Mouse (Mus musculus): Measurements from ENCODE around the gene Fshr. TPM values are rescaled to one million over a fixed set of nuclear protein-coding genes. Genes with fewer than 3 reads are reported as not detected.

The Fshr gene
- polyA plus RNA-seq, 1 experiment from 2014 or later, result not detected

GRCm38 (mm10) chr17:88998243-88998642 is 202.2 kb downstream of the Fshr start:
- H3K36me3 ChIP-seq (ENCODE audit: inconsistent target), result no peaks in the 10 kb centered on the region
- no peaks in the 10 kb centered on the region for H3K79me2 ChIP-seq (ENCODE audit: inconsistent target)
- H3K4me3 ChIP-seq (ENCODE audit: inconsistent target), result no peak overlapping the region
- 78% methylated on average over 1 of the region's 1 CpGs for WGBS (ENCODE audit: missing documents)
- H3K27ac ChIP-seq, result no peak overlapping the region

GRCm38 (mm10) chr17:88991238-88991637 is 209.2 kb downstream of the Fshr start:
- no peaks in the 10 kb centered on the region for H3K36me3 ChIP-seq (ENCODE audit: inconsistent target)
- no peak overlapping the region for H3K4me3 ChIP-seq (ENCODE audit: inconsistent target)
- no peak overlapping the region for H3K27ac ChIP-seq
- H3K79me2 ChIP-seq (ENCODE audit: inconsistent target), result no peaks in the 10 kb centered on the region
- 76% methylated on average over 4 of the region's 4 CpGs for WGBS (ENCODE audit: missing documents)

DNA sequence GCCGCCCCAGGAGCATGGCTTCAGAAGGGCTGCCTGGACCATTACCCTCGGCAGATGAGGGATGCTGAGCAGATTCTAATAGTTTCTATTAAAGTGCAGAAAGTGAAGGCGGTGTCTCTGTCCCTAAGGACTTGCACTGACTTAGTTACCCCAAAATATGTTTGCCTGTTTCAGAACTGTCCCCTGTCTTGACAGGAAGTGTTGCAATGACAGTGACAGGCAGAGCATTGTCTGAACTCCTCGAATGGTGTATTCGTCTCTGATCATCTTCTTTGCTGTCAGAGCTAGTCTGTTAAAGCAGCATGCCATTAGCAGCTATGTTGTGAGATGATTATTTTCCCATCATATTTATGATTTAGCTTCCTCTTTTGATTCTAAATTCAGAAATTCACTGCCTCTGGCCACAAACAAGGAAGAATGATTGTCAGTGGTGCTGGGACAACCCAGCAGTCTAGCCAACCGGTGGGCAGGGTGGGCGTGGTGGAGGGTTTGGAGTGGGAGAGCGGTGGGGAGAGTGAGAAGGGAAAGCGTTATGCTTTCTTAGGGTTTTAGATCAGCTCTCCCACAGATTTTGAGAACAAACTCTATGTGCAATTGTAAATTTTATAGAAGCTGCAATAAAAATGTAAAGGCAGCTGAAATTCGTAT is 219.6 kb downstream of the Fshr start:
- H3K4me3 ChIP-seq (ENCODE audit: inconsistent target), result no peak overlapping the region
- WGBS (ENCODE audit: missing documents), result 34% methylated on average over 10 of the region's 10 CpGs

DNA sequence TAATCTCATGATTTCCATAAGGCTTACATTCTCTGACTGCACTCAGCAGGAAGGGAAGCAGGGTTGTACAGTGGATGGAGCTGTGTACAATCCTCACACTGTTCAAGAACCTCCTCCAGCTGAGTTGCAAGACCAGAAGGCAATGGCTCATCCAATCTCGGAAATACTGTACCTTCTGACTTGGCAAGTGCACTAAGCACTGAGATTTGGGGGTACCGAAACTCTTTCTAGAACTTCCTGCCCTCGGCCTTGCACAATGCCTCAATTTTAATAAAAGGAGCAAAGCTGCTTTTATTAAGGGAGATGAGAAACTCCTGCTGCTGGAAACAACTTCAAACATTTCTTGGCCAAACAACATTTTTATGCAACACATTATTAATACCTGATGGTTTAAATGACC is 225.9 kb downstream of the Fshr start:
- 48% methylated on average over 3 of the region's 3 CpGs for WGBS (ENCODE audit: missing documents)
- Histone ChIP-seq H3K27ac (no peak overlapping the region), H3K4me3 (ENCODE audit: inconsistent target) (no peak overlapping the region), H3K36me3 (ENCODE audit: inconsistent target) (no peaks in the 10 kb centered on the region), H3K79me2 (ENCODE audit: inconsistent target) (no peaks in the 10 kb centered on the region)

More for the DNA sequence above, 219.6 kb downstream of the Fshr start:
- H3K27ac ChIP-seq, result no peak overlapping the region
- H3K79me2 ChIP-seq (ENCODE audit: inconsistent target), result no peaks in the 10 kb centered on the region
- H3K36me3 ChIP-seq (ENCODE audit: inconsistent target), result no peaks in the 10 kb centered on the region

GRCm38 (mm10) chr17:88966028-88966427 is 234.4 kb downstream of the Fshr start:
- Histone ChIP-seq H3K79me2 (ENCODE audit: inconsistent target) (no peaks in the 10 kb centered on the region), H3K27ac (no peak overlapping the region), H3K36me3 (ENCODE audit: inconsistent target) (no peaks in the 10 kb centered on the region), H3K4me3 (ENCODE audit: inconsistent target) (no peak overlapping the region)
- WGBS (ENCODE audit: missing documents), result 92% methylated on average over 3 of the region's 3 CpGs

GRCm38 (mm10) chr17:88954011-88954410 is 246.5 kb downstream of the Fshr start:
- 9% methylated on average over 5 of the region's 5 CpGs for WGBS (ENCODE audit: missing documents)

DNA sequence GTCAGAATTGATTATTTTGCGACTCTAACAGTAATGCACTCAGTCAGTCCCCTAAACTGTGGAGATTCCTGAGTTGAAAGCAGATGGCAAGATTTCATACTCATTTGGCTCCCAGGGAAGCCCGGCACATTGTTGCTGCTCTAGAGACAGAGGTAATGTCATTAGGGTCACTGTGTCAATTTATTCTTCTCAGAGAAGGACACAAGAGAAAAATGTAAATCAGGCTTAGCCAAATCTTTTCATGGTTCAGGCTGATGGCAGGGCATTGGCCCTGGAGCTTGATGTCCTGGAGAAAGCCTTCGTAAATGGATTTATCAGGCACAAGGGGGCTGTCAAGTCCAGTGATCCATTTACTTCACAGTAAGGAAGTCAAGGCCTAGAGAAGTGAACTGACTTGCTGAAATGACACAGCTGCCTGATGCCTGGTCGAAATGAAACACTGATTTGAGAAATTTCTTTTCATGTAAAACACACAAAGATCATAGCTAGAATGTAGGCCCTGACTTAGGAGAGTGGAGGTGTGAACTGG is 262.3 kb downstream of the Fshr start:
- 91% methylated on average over 4 of the region's 4 CpGs for WGBS (ENCODE audit: missing documents)
- H3K79me2 ChIP-seq (ENCODE audit: inconsistent target), result no peaks in the 10 kb centered on the region
- no peak overlapping the region for H3K27ac ChIP-seq
- H3K4me3 ChIP-seq (ENCODE audit: inconsistent target), result no peak overlapping the region
- no peaks in the 10 kb centered on the region for H3K36me3 ChIP-seq (ENCODE audit: inconsistent target)

More at GRCm38 (mm10) chr17:88954011-88954410, 246.5 kb downstream of the Fshr start:
- Histone ChIP-seq H3K27ac (no peak overlapping the region), H3K36me3 (ENCODE audit: inconsistent target) (no peaks in the 10 kb centered on the region), H3K4me3 (ENCODE audit: inconsistent target) (no peak overlapping the region), H3K79me2 (ENCODE audit: inconsistent target) (no peaks in the 10 kb centered on the region)

GRCm38 (mm10) chr17:88937341-88938152 is 262.9 kb downstream of the Fshr start:
- no peaks in the 10 kb centered on the region for H3K36me3 ChIP-seq (ENCODE audit: inconsistent target)
- 88% methylated on average over 7 of the region's 7 CpGs for WGBS (ENCODE audit: missing documents)
- no peaks in the 10 kb centered on the region for H3K79me2 ChIP-seq (ENCODE audit: inconsistent target)

GRCm38 (mm10) chr17:88936941-88937340 is 263.5 kb downstream of the Fshr start:
- Histone ChIP-seq H3K27ac (no peak overlapping the region), H3K36me3 (ENCODE audit: inconsistent target) (no peaks in the 10 kb centered on the region), H3K4me3 (ENCODE audit: inconsistent target) (no peak overlapping the region), H3K79me2 (ENCODE audit: inconsistent target) (no peaks in the 10 kb centered on the region)
- whole genome bisulfite sequencing (ENCODE audit: missing documents), result 86% methylated on average over 3 of the region's 3 CpGs

More at GRCm38 (mm10) chr17:88937341-88938152, 262.9 kb downstream of the Fshr start:
- no peak overlapping the region for H3K27ac ChIP-seq
- H3K4me3 ChIP-seq (ENCODE audit: inconsistent target), result no peak overlapping the region

All from macrophage (primary cell).